Mouse (Mus musculus): ENCODE results near the gene Cstf2t.

DNA sequence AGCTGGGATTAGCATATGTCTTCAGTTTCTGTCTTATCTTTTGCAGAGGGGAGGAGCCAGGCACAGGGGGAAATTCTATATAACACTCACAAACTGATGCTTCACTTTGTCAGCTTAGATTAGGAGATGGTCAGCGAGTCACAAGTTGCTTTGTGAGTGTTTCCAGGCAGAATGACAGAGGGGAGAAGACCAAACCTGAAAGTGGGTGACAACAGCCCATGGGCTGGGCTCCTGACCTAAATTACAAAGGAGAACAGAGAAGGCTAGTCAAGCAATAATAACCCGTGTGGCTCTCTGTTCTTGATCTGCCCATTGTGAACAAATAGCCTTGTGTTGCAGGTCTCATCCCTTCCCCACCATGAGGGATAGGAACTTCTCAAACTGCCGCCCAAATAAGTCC is 43.7 kb upstream of the Cstf2t start:
- TF ChIP-seq GATA1 (IDR thresholded peaks at IDR 0.05; ENCODE audit: low read length) (no peak), TAL1 (IDR thresholded peaks at IDR 0.05; ENCODE audit: low read length) (no peak)
